Mouse (Mus musculus) ES-E14 (cell line): ENCODE results near the gene Ebf3. TPM values are rescaled to one million over a fixed set of nuclear protein-coding genes. Genes with fewer than 3 reads are reported as not detected.

ENCODE experiments used
- DNase-seq: peaks from one replicate; pipeline ENCODE4 v3.0.0-alpha.2; 2013; ENCODE audit warnings: low read depth, low spot score
- H3K27ac ChIP-seq: 2 replicates; pipeline ENCODE4 v1.5.1; 2012; ENCODE audit warnings: low read depth, mild to moderate bottlenecking, low read length, moderate library complexity, mixed read lengths; ENCODE audit not compliant: poor library complexity, insufficient read depth, severe bottlenecking
- H3K36me3 ChIP-seq: 2 replicates; pipeline ENCODE4 v1.6.1; 2012; ENCODE audit warnings: mild to moderate bottlenecking, low read length, moderate library complexity, mixed read lengths; ENCODE audit not compliant: control insufficient read depth, poor library complexity, insufficient read depth, severe bottlenecking
- H3K4me1 ChIP-seq, 2 experiments: fragments of 150-350 bp in 1 of 2; sonication (generic) in 1 of 2; 2 replicates each; pipeline ENCODE4 v1.6.1; 2012; ENCODE audit warnings: low read length in 2 of 2, mild to moderate bottlenecking in 1 of 2, mixed read lengths in 1 of 2; ENCODE audit not compliant: control insufficient read depth in 2 of 2, insufficient read depth in 2 of 2, poor library complexity in 1 of 2
- H3K4me3 ChIP-seq, 2 experiments: fragments of 150-350 bp in 1 of 2; sonication (generic) in 1 of 2; 2 replicates each; pipeline ENCODE4 v1.5.1; 2012; ENCODE audit warnings: low read length in 2 of 2, low read depth in 1 of 2, mild to moderate bottlenecking in 1 of 2, mixed read lengths in 1 of 2; ENCODE audit not compliant: insufficient read depth in 1 of 2, poor library complexity in 1 of 2, severe bottlenecking in 1 of 2
- H3K9ac ChIP-seq: 2 replicates; pipeline ENCODE4 v1.6.1; 2012; ENCODE audit warnings: low read depth, mild to moderate bottlenecking, low read length, mixed read lengths; ENCODE audit not compliant: poor library complexity, insufficient read depth, severe bottlenecking
- H3K9me3 ChIP-seq: fragments of 150-350 bp; sonication (generic); 2 replicates; pipeline ENCODE4 v1.6.1; 2012; ENCODE audit warnings: low read depth, mild to moderate bottlenecking, low read length; ENCODE audit not compliant: control insufficient read depth, insufficient read depth
- CHD2 ChIP-seq: IDR thresholded peaks from 2 replicates; pipeline ENCODE4 v1.6.1; 2014; ENCODE audit warnings: mild to moderate bottlenecking, low read depth, low read length, inconsistent platforms
- HCFC1 ChIP-seq: IDR thresholded peaks from 2 replicates; pipeline ENCODE4 v1.6.1; 2012; ENCODE audit warnings: low read length, inconsistent platforms, borderline replicate concordance; ENCODE audit not compliant: insufficient read depth
- MAFK ChIP-seq: IDR thresholded peaks from 2 replicates; pipeline ENCODE4 v1.6.1; 2014; ENCODE audit warnings: mild to moderate bottlenecking, low read depth, low read length, inconsistent platforms; ENCODE audit not compliant: insufficient read depth
- ZC3H11A ChIP-seq: IDR thresholded peaks from 2 replicates; pipeline ENCODE4 v1.6.1; 2012; ENCODE audit warnings: low read depth, mild to moderate bottlenecking, inconsistent platforms, low read length, borderline replicate concordance
- ZNF384 ChIP-seq: IDR thresholded peaks from 2 replicates; pipeline ENCODE4 v1.6.1; 2012; ENCODE audit warnings: low read depth, low read length, inconsistent platforms
- in situ Hi-C, 2 experiments: fragments of 600-800 bp; cut with MboI; formaldehyde crosslinking; loops; one replicate each; pipeline ENCODE4 v1.15.1; 2025; ENCODE audit warnings: low sequenced_read_pairs in 2 of 2, inconsistent platforms in 1 of 2; ENCODE audit not compliant: unreplicated experiment in 2 of 2
- total RNA-seq: library from RNA; depleted of rRNA; stranded (reverse); fragments of 300-350 nt; gene quantifications from 2 replicates; pipeline ENCODE4 v1.2.3, GENCODE M21; 2012; rRNA removed

The Ebf3 gene
- total RNA-seq, 1 experiment: 0.22 TPM

DNA sequence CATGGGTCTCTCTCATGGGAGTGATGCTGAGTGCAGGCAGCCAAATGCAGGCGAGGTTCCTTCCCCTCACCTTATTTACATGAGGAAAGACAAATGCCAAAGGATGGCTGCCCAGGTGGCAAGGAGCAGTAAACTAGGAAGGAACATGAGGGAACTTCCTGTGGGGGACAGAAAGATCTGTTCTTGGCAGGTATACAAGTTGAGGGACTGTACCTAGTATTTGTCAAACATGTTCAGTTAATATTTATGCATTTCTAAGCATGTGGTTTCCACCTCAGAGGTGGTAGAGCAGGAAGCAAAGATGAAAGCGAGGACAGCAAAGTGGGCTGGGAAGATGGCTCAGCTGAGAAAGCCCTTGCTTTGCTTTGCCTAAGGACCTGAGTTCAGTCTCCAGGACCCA, 159.6 kb downstream of the Ebf3 start:
- TF ChIP-seq CHD2 (no peak), MAFK (no peak), ZC3H11A (no peak), HCFC1 (no peak), ZNF384 (no peak)
- Histone ChIP-seq H3K4me1 (peaks cover 0 to 2% of the 10 kb centered on the region in 2 experiments; a peak in 1 of 4 replicates), H3K36me3 (no peaks in the 10 kb centered on the region), H3K9me3 (no peaks in the 10 kb centered on the region), H3K4me3 (no peak overlapping the region), H3K9ac (no peak overlapping the region), H3K27ac (no peak overlapping the region)
- no peak for DNase-seq
- in situ Hi-C loops: no loop called here

- TF ChIP-seq CHD2 (no peak), ZNF384 (no peak)
- no peak overlapping the region for H3K9ac ChIP-seq
- DNase-seq: no peak
- H3K9me3 ChIP-seq: no peaks in the 10 kb centered on the region
- in situ Hi-C loops: no loop called here
- no peaks in the 10 kb centered on the region for H3K4me1 ChIP-seq
- no peak overlapping the region for H3K4me3 ChIP-seq
- H3K36me3 ChIP-seq: no peaks in the 10 kb centered on the region
- no peak overlapping the region for H3K27ac ChIP-seq
Measured at GRCm38 (mm10) chr7:137151854-137152253, 162.4 kb downstream of the Ebf3 start.

- no peak for DNase-seq
- in situ Hi-C loops: no loop called here
- H3K27ac ChIP-seq: no peak overlapping the region
- TF ChIP-seq HCFC1 (no peak), ZC3H11A (no peak), MAFK (no peak)
- no peaks in the 10 kb centered on the region for H3K9me3 ChIP-seq
- H3K36me3 ChIP-seq: no peaks in the 10 kb centered on the region
- no peak overlapping the region for H3K9ac ChIP-seq
- H3K4me1 ChIP-seq: no peaks in the 10 kb centered on the region
- H3K4me3 ChIP-seq: no peak overlapping the region; a peak in 1 of 4 replicates
Measured at GRCm38 (mm10) chr7:137147101-137147500, 167.1 kb downstream of the Ebf3 start.

Other genes starting within 250 kb of the Ebf3 start
- gene 9430038I01Rik, start 96.3 kb upstream of the Ebf3 start, total RNA-seq: 10.1 and 11.4 TPM in 2 replicates
- 142 and 189 TPM in 2 replicates for gene Glrx3, start 123.2 kb upstream of the Ebf3 start, total RNA-seq